Mouse (Mus musculus): ENCODE results near the gene Epha2.

- TF ChIP-seq CTCF (IDR thresholded peaks at IDR 0.05; ENCODE audit: low read depth) (no peak), EP300 (IDR thresholded peaks at IDR 0.05; ENCODE audit: low read depth) (no peak)
Measured at GRCm38 (mm10) chr4:141324771-141325191, 23.7 kb downstream of the Epha2 start.

All from liver, embryonic 14.5 days (tissue).